Mouse (Mus musculus): ENCODE measurements around the gene Smndc1. TPM values are rescaled to one million over a fixed set of nuclear protein-coding genes. Genes with fewer than 3 reads are reported as not detected.

Smndc1 gene
- polyA plus RNA-seq, 1 experiment from 2014 or later = 61.2 TPM

- Histone ChIP-seq H3K36me3 (ENCODE audit: control insufficient read depth, insufficient read depth, low read length) (peaks cover 23% of the 10 kb centered on the region), H3K4me1 (ENCODE audit: control insufficient read depth, insufficient read depth, low read length) (no peaks in the 10 kb centered on the region), H3K27me3 (ENCODE audit: control insufficient read depth, insufficient read depth, low read length) (no peaks in the 10 kb centered on the region), H3K9me3 (ENCODE audit: control insufficient read depth, low read length) (no peaks in the 10 kb centered on the region), H3K27ac (ENCODE audit: low read depth, low read length) (no peak overlapping the region), H3K9ac (ENCODE audit: low read length) (no peak overlapping the region), H3K4me3 (ENCODE audit: low read depth, low read length) (no peak overlapping the region), H3K4me2 (no peak overlapping the region)
- ATAC-seq (ENCODE audit: low FRiP score) (no peak), DNase-seq (ENCODE audit: low spot score, missing footprints) (no peak)
- 92% methylated on average over 8 of the region's 8 CpGs for WGBS
Measured at GRCm38 (mm10) chr19:53377652-53378051, 12.7 kb downstream of the Smndc1 start.

GRCm38 (mm10) chr19:53375816-53376215 is 14.6 kb downstream of the Smndc1 start:
- WGBS = 97% methylated on average over 9 of the region's 9 CpGs
- Histone ChIP-seq H3K27ac (ENCODE audit: low read depth, low read length) (no peak overlapping the region), H3K9me3 (ENCODE audit: control insufficient read depth, low read length) (no peaks in the 10 kb centered on the region), H3K4me1 (ENCODE audit: control insufficient read depth, insufficient read depth, low read length) (no peaks in the 10 kb centered on the region), H3K36me3 (ENCODE audit: control insufficient read depth, insufficient read depth, low read length) (peaks cover 20% of the 10 kb centered on the region), H3K4me2 (no peak overlapping the region), H3K4me3 (ENCODE audit: low read depth, low read length) (no peak overlapping the region), H3K9ac (ENCODE audit: low read length) (no peak overlapping the region), H3K27me3 (ENCODE audit: control insufficient read depth, insufficient read depth, low read length) (no peaks in the 10 kb centered on the region)
- ATAC-seq (ENCODE audit: low FRiP score) (no peak), DNase-seq (ENCODE audit: low spot score, missing footprints) (no peak)

DNA sequence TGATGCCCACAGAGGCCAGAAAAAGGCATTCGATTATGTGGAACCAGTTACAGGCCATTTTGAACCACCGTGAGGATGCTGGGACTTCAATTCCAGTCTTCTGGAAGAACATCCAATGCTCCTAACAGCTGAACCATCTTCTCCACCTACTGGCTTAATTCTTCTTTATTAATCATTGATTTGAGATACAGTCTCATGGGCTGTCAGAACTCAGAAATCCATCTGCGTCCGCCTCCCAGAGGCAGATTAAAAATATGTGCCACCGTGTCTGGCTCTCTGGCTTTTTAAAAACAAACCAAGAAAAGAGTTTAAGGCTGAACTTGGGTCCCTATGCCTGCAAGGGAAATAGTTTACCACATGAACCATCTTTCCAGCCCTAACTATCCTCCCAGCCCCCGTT is 15.1 kb downstream of the Smndc1 start:
- Histone ChIP-seq H3K27ac (ENCODE audit: low read depth, low read length) (no peak overlapping the region), H3K36me3 (ENCODE audit: control insufficient read depth, insufficient read depth, low read length) (peaks cover 18% of the 10 kb centered on the region), H3K9me3 (ENCODE audit: control insufficient read depth, low read length) (no peaks in the 10 kb centered on the region), H3K9ac (ENCODE audit: low read length) (no peak overlapping the region), H3K27me3 (ENCODE audit: control insufficient read depth, insufficient read depth, low read length) (no peaks in the 10 kb centered on the region), H3K4me1 (ENCODE audit: control insufficient read depth, insufficient read depth, low read length) (no peaks in the 10 kb centered on the region), H3K4me2 (no peak overlapping the region), H3K4me3 (ENCODE audit: low read depth, low read length) (no peak overlapping the region)
- WGBS = 92% methylated on average over 6 of the region's 6 CpGs
- ATAC-seq (ENCODE audit: low FRiP score) = no peak
- DNase-seq (ENCODE audit: low spot score, missing footprints) = no peak

- ATAC-seq (ENCODE audit: low FRiP score) = no peak
- no peak overlapping the region for H3K4me3 ChIP-seq (ENCODE audit: low read depth, low read length)
- H3K36me3 ChIP-seq (ENCODE audit: control insufficient read depth, insufficient read depth, low read length) = peaks cover 13% of the 10 kb centered on the region
Measured at GRCm38 (mm10) chr19:53373570-53373969, 16.8 kb downstream of the Smndc1 start.

GRCm38 (mm10) chr19:53371666-53372065 is 18.7 kb downstream of the Smndc1 start, which contains the start of gene Gm10197:
Gm10197 (minus strand) TSS chr19:53371766.
- no peaks in the 10 kb centered on the region for H3K27me3 ChIP-seq (ENCODE audit: control insufficient read depth, insufficient read depth, low read length)
- H3K36me3 ChIP-seq (ENCODE audit: control insufficient read depth, insufficient read depth, low read length) = peaks cover 12% of the 10 kb centered on the region
- H3K9ac ChIP-seq (ENCODE audit: low read length) = no peak within 1 kb of the TSS
- no peak within 1 kb of the TSS for H3K27ac ChIP-seq (ENCODE audit: low read depth, low read length)
- no peak within 1 kb of the TSS for H3K4me3 ChIP-seq (ENCODE audit: low read depth, low read length)
- DNase-seq (ENCODE audit: low spot score, missing footprints) = no peak
- ATAC-seq (ENCODE audit: low FRiP score) = no peak
- 95% methylated on average over 13 of the region's 13 CpGs for whole genome bisulfite sequencing
- no peaks in the 10 kb centered on the region for H3K9me3 ChIP-seq (ENCODE audit: control insufficient read depth, low read length)
- H3K4me1 ChIP-seq (ENCODE audit: control insufficient read depth, insufficient read depth, low read length) = no peaks in the 10 kb centered on the region
- H3K4me2 ChIP-seq = no peak within 1 kb of the TSS

More at GRCm38 (mm10) chr19:53373570-53373969, 16.8 kb downstream of the Smndc1 start:
- Histone ChIP-seq H3K9ac (ENCODE audit: low read length) (no peak overlapping the region), H3K4me1 (ENCODE audit: control insufficient read depth, insufficient read depth, low read length) (no peaks in the 10 kb centered on the region), H3K9me3 (ENCODE audit: control insufficient read depth, low read length) (no peaks in the 10 kb centered on the region), H3K27ac (ENCODE audit: low read depth, low read length) (no peak overlapping the region), H3K27me3 (ENCODE audit: control insufficient read depth, insufficient read depth, low read length) (no peaks in the 10 kb centered on the region), H3K4me2 (no peak overlapping the region)
- DNase-seq (ENCODE audit: low spot score, missing footprints) = no peak
- WGBS = 94% methylated on average over 2 of the region's 2 CpGs

DNA sequence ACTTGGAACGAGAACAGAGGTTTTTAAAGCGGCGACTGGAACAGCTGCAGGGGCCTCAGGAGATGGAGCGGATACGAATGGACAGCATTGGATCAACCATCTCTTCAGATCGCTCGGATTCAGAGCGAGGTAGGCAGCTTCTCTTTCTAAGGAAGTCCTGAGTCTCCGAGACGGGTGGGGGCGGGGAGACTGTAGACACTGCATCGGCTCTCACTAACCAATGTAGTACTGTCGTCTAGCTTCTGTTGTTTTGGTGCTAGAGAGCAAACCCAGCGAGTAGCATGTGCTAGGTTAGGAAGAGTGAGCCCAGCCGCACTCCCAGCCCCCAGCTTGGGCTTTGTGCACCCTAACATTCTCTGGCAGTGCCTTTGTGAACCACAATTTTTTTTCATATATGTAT is 20.1 kb downstream of the Smndc1 start:
- H3K27me3 ChIP-seq (ENCODE audit: control insufficient read depth, insufficient read depth, low read length) = no peaks in the 10 kb centered on the region
- no peaks in the 10 kb centered on the region for H3K4me1 ChIP-seq (ENCODE audit: control insufficient read depth, insufficient read depth, low read length)
- 86% methylated on average over 15 of the region's 15 CpGs for WGBS
- H3K9me3 ChIP-seq (ENCODE audit: control insufficient read depth, low read length) = no peaks in the 10 kb centered on the region
- no peak for ATAC-seq (ENCODE audit: low FRiP score)
- no peak for DNase-seq (ENCODE audit: low spot score, missing footprints)
- H3K36me3 ChIP-seq (ENCODE audit: control insufficient read depth, insufficient read depth, low read length) = peaks cover 8% of the 10 kb centered on the region
- no peak overlapping the region for H3K9ac ChIP-seq (ENCODE audit: low read length)
- no peak overlapping the region for H3K4me3 ChIP-seq (ENCODE audit: low read depth, low read length)
- no peak overlapping the region for H3K4me2 ChIP-seq
- H3K27ac ChIP-seq (ENCODE audit: low read depth, low read length) = no peak overlapping the region

DNA sequence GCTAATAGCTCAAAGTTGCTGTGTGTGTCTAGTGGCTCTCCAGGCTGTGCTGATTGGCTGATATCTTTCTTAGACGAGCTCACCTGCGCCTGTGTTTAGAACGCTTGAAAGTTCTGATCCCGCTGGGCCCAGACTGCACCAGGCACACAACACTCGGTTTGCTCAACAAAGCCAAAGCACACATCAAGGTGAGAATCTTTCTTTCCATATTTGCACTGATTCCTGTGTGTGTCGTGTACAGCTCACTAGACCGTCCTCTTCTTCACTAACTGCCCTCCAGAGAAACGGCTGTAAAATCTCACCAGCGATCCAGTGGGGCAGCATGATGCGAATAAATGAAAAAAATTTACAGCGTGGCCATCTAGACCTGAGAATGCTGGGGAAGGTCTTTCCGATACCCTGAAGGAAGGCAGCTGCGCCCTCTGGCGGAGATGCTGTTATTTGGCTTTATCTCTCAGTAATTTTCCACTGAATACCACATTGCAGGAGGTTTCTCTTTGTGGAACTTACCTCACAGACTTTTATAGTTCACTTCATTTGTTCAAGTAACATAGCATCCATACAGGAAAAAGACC is 20.8 kb downstream of the Smndc1 start:
- H3K9me3 ChIP-seq (ENCODE audit: control insufficient read depth, low read length) = no peaks in the 10 kb centered on the region
- DNase-seq (ENCODE audit: low spot score, missing footprints) = peak; percentile 97
- peak; percentile 63; the same call in 1 of the 2 replicates for ATAC-seq (ENCODE audit: low FRiP score)

GRCm38 (mm10) chr19:53366881-53367280 is 23.5 kb downstream of the Smndc1 start:
- H3K9ac ChIP-seq (ENCODE audit: low read length) = no peak overlapping the region
- H3K4me2 ChIP-seq = no peak overlapping the region
- peaks cover 2% of the 10 kb centered on the region; the same call in 1 of the 2 replicates for H3K36me3 ChIP-seq (ENCODE audit: control insufficient read depth, insufficient read depth, low read length)
- no peak overlapping the region for H3K4me3 ChIP-seq (ENCODE audit: low read depth, low read length)
- no peak for DNase-seq (ENCODE audit: low spot score, missing footprints)
- no peaks in the 10 kb centered on the region for H3K9me3 ChIP-seq (ENCODE audit: control insufficient read depth, low read length)
- H3K4me1 ChIP-seq (ENCODE audit: control insufficient read depth, insufficient read depth, low read length) = no peaks in the 10 kb centered on the region
- WGBS = 81% methylated on average over 7 of the region's 7 CpGs
- no peak for ATAC-seq (ENCODE audit: low FRiP score)
- no peaks in the 10 kb centered on the region for H3K27me3 ChIP-seq (ENCODE audit: control insufficient read depth, insufficient read depth, low read length)
- no peak overlapping the region for H3K27ac ChIP-seq (ENCODE audit: low read depth, low read length)

More for the DNA sequence above, 20.8 kb downstream of the Smndc1 start:
- Histone ChIP-seq H3K4me1 (ENCODE audit: control insufficient read depth, insufficient read depth, low read length) (no peaks in the 10 kb centered on the region), H3K27ac (ENCODE audit: low read depth, low read length) (no peak overlapping the region), H3K4me3 (ENCODE audit: low read depth, low read length) (no peak overlapping the region), H3K9ac (ENCODE audit: low read length) (no peak overlapping the region; the same call in 1 of the 2 replicates), H3K36me3 (ENCODE audit: control insufficient read depth, insufficient read depth, low read length) (peaks cover 8% of the 10 kb centered on the region), H3K4me2 (no peak overlapping the region), H3K27me3 (ENCODE audit: control insufficient read depth, insufficient read depth, low read length) (no peaks in the 10 kb centered on the region)
- 41% methylated on average over 14 of the region's 14 CpGs for WGBS

DNA sequence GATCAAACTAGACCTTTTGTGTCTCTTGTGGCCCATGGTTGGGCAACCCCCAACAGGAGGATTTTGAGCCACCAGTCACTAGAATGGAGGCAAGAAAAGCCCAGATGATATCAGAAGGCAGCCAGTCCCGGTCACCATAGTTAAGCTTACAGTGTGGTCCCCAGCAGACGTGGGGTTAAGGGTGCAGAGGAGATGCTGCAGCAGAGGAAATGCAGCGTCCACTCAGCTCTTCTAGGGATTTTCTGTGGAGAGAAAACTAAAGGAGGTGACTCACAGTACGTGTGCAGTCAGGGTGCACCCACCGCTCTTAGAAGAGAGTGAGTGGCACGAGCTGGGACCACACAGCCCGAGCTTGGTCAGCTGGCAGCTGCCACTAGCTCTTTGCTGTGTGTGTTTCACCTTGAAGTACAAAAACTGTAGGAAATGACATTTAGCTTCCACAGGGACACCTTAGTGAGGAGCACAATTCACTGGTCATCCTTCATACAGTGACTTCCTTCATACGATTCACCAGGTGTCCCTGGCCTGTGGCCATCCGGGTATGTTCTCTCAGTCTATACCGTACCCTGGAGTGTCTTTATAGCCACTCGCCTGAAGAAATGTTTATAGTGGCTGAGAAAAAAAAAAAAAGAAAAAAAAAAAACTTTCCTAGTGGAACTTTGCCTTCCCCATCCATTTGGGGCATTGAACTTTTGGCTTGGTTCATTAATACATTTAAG is 24.2 kb downstream of the Smndc1 start:
- DNase-seq (ENCODE audit: low spot score, missing footprints) (no peak), ATAC-seq (ENCODE audit: low FRiP score) (no peak)
- Histone ChIP-seq H3K4me3 (ENCODE audit: low read depth, low read length) (no peak overlapping the region), H3K9ac (ENCODE audit: low read length) (no peak overlapping the region), H3K4me2 (no peak overlapping the region), H3K27me3 (ENCODE audit: control insufficient read depth, insufficient read depth, low read length) (no peaks in the 10 kb centered on the region), H3K36me3 (ENCODE audit: control insufficient read depth, insufficient read depth, low read length) (no peaks in the 10 kb centered on the region), H3K27ac (ENCODE audit: low read depth, low read length) (no peak overlapping the region), H3K9me3 (ENCODE audit: control insufficient read depth, low read length) (no peaks in the 10 kb centered on the region), H3K4me1 (ENCODE audit: control insufficient read depth, insufficient read depth, low read length) (no peaks in the 10 kb centered on the region)
- WGBS = 83% methylated on average over 11 of the region's 11 CpGs

Data from midbrain, embryonic 11.5 days (tissue).